Mouse (Mus musculus): Measurements from ENCODE around the gene Ear14. TPM values are rescaled to one million over a fixed set of nuclear protein-coding genes. Genes with fewer than 3 reads are reported as not detected.
"Not testable (repeated sequence)": the region's sequence is repeated elsewhere in the genome, so short reads cannot be mapped to it uniquely, and the experiment has no call there.

Ear14 gene
- polyA plus RNA-seq, 1 experiment from 2014 or later = not detected

- no peak overlapping the region for H3K9ac ChIP-seq (ENCODE audit: low read depth, low read length)
- no peaks in the 10 kb centered on the region for H3K4me1 ChIP-seq (replicated peaks; ENCODE audit: insufficient read depth, low read length)
- ATAC-seq (replicated peaks; ENCODE audit: low FRiP score, low read depth) = no peak
- no peak overlapping the region for H3K4me2 ChIP-seq (ENCODE audit: low read length)
- no peaks in the 10 kb centered on the region for H3K36me3 ChIP-seq (ENCODE audit: insufficient read depth, low read length)
- no peak overlapping the region for H3K27ac ChIP-seq
- TF ChIP-seq CTCF (IDR thresholded peaks at IDR 0.05; ENCODE audit: low read depth) = no peak
- DNase-seq (ENCODE audit: low spot score) = no peak
- H3K27me3 ChIP-seq (ENCODE audit: insufficient read depth, low read length) = no peaks in the 10 kb centered on the region
- H3K9me3 ChIP-seq (replicated peaks; ENCODE audit: low read length) = no peaks in the 10 kb centered on the region
- H3K4me3 ChIP-seq (replicated peaks; ENCODE audit: low read depth, low read length) = no peak overlapping the region
These were observed 37.1 kb upstream of the Ear14 start for GRCm38 (mm10) chr14:51166068-51166467.

DNA sequence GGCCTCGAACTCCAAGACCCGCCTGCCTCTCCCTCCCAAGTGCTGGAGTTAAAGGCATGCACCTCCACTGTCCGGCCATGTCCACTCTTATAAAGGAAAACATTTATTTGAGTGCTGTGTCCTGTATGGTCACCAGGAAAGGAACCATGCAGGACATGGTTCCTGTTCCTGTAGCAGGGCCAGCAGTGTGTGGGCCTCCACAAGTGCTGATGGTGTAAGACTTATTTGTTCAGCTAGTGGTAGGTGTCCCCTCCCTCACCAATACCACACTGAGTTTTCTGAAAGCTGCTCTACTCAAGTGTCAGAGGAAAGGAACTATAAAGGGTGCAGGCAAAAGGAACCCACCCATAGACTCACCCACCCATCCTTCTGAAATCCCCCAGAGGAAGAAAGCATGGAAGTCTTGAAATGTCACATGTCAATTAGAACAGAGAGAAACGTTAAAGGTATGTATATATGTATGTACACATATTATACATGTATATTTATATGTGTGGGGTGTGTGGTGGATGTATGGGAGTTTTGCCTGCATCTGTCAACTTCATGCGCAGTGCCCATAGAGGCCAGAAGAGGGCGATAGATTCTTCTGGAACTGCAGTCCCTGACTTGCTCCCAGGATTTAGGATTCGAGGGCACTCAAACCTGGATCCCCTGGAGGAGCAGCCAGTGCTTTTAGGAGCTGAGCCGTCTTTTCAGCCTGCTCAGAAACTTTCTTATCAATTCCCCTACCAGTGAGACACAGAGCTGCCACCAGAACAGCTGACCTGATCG, 30.9 kb upstream of the Ear14 start:
- DNase-seq (ENCODE audit: low spot score) (peak; percentile 64), ATAC-seq (replicated peaks; ENCODE audit: low FRiP score, low read depth) (0 out of 2 replicates have a peak, but pooled peaks have one; percentile 30)
- TF ChIP-seq CTCF (IDR thresholded peaks at IDR 0.05; ENCODE audit: low read depth) = peak; percentile 73
- H3K4me1 ChIP-seq (replicated peaks; ENCODE audit: insufficient read depth, low read length); H3K27ac ChIP-seq; H3K9ac ChIP-seq (ENCODE audit: low read depth, low read length); H3K4me2 ChIP-seq (ENCODE audit: low read length); H3K27me3 ChIP-seq (ENCODE audit: insufficient read depth, low read length); H3K36me3 ChIP-seq (ENCODE audit: insufficient read depth, low read length); H3K4me3 ChIP-seq (replicated peaks; ENCODE audit: low read depth, low read length); H3K9me3 ChIP-seq (replicated peaks; ENCODE audit: low read length): not testable (repeated sequence)
- 41% methylated on average over 9 of the region's 9 CpGs for WGBS

GRCm38 (mm10) chr14:51172947-51173346, 30.2 kb upstream of the Ear14 start:
- ATAC-seq (replicated peaks; ENCODE audit: low FRiP score, low read depth) = not testable (repeated sequence)

DNA sequence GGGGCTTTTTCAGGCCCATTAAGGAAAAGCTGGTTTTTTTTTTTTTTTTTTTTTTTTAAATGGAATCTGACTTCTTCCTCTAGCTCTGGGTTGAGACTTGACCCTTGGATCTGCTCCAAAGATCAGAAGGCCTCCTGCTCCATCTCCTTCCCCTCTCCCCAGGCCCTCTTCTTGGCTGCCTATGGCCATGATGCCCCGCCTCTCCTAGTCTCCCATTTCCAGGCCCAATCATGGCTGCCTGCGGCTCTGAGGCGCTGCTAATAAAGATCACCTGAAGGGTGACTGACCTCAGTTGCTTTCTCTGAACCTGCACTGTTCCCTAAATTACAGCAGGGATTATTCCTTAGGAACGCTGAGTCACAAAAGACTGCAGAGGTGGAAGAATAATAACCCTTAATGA, 29.3 kb upstream of the Ear14 start:
- Histone ChIP-seq H3K27ac (no peak overlapping the region), H3K9ac (ENCODE audit: low read depth, low read length) (no peak overlapping the region), H3K36me3 (ENCODE audit: insufficient read depth, low read length) (no peaks in the 10 kb centered on the region), H3K4me2 (ENCODE audit: low read length) (no peak overlapping the region), H3K9me3 (replicated peaks; ENCODE audit: low read length) (no peaks in the 10 kb centered on the region), H3K4me1 (replicated peaks; ENCODE audit: insufficient read depth, low read length) (no peaks in the 10 kb centered on the region), H3K27me3 (ENCODE audit: insufficient read depth, low read length) (no peaks in the 10 kb centered on the region), H3K4me3 (replicated peaks; ENCODE audit: low read depth, low read length) (no peak overlapping the region)
- no peak for ATAC-seq (replicated peaks; ENCODE audit: low FRiP score, low read depth)
- 41% methylated on average over 4 of the region's 4 CpGs for WGBS
- no peak for DNase-seq (ENCODE audit: low spot score)
- TF ChIP-seq CTCF (IDR thresholded peaks at IDR 0.05; ENCODE audit: low read depth) = no peak

More at GRCm38 (mm10) chr14:51172947-51173346, 30.2 kb upstream of the Ear14 start:
- H3K9ac ChIP-seq (ENCODE audit: low read depth, low read length); H3K4me2 ChIP-seq (ENCODE audit: low read length); DNase-seq (ENCODE audit: low spot score); H3K4me3 ChIP-seq (replicated peaks; ENCODE audit: low read depth, low read length); H3K4me1 ChIP-seq (replicated peaks; ENCODE audit: insufficient read depth, low read length); H3K9me3 ChIP-seq (replicated peaks; ENCODE audit: low read length); H3K27ac ChIP-seq; H3K36me3 ChIP-seq (ENCODE audit: insufficient read depth, low read length); H3K27me3 ChIP-seq (ENCODE audit: insufficient read depth, low read length): not testable (repeated sequence)
- 61% methylated on average over 4 of the region's 4 CpGs for WGBS

- not testable (repeated sequence) for DNase-seq (ENCODE audit: low spot score); H3K27me3 ChIP-seq (ENCODE audit: insufficient read depth, low read length); H3K9ac ChIP-seq (ENCODE audit: low read depth, low read length); H3K9me3 ChIP-seq (replicated peaks; ENCODE audit: low read length); H3K27ac ChIP-seq; H3K4me3 ChIP-seq (replicated peaks; ENCODE audit: low read depth, low read length); H3K4me2 ChIP-seq (ENCODE audit: low read length); H3K36me3 ChIP-seq (ENCODE audit: insufficient read depth, low read length); ATAC-seq (replicated peaks; ENCODE audit: low FRiP score, low read depth); H3K4me1 ChIP-seq (replicated peaks; ENCODE audit: insufficient read depth, low read length)
- 87% methylated on average over 2 of the region's 2 CpGs for WGBS
These were observed 22.1 kb upstream of the Ear14 start for GRCm38 (mm10) chr14:51181051-51181450.

DNA sequence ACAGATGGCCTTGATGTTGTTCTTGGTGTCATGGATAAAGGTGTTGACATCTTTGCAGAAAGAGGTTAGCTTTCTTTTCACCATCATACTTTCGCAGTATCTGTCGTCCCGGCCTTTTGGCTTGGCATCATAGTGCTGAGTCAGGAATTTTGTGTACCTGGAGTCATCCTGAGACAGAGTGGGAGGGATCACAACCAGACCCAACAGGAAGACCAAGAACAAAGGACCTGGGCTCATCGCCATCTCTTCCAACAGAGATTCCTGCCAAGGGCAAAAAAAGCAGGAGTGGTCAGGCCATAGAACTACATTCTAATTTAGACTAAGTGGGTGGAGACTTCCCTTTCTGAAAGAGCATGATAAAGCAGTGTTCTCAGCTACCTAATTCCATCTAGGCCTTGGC, 7.5 kb upstream of the Ear14 start:
- H3K4me1 ChIP-seq (replicated peaks; ENCODE audit: insufficient read depth, low read length) = no peaks in the 10 kb centered on the region
- no peaks in the 10 kb centered on the region for H3K9me3 ChIP-seq (replicated peaks; ENCODE audit: low read length)
- DNase-seq (ENCODE audit: low spot score) (no peak), ATAC-seq (replicated peaks; ENCODE audit: low FRiP score, low read depth) (no peak)
- H3K27me3 ChIP-seq (ENCODE audit: insufficient read depth, low read length) = no peaks in the 10 kb centered on the region
- H3K27ac ChIP-seq = no peak overlapping the region
- H3K9ac ChIP-seq (ENCODE audit: low read depth, low read length) = no peak overlapping the region
- TF ChIP-seq CTCF (IDR thresholded peaks at IDR 0.05; ENCODE audit: low read depth) = no peak
- H3K4me3 ChIP-seq (replicated peaks; ENCODE audit: low read depth, low read length) = no peak overlapping the region
- whole genome bisulfite sequencing = 85% methylated on average over 4 of the region's 4 CpGs
- H3K36me3 ChIP-seq (ENCODE audit: insufficient read depth, low read length) = no peaks in the 10 kb centered on the region
- no peak overlapping the region for H3K4me2 ChIP-seq (ENCODE audit: low read length)
